Mouse (Mus musculus) lung, postnatal 0 days (tissue): Measurements from ENCODE around the gene Inpp5a.

Source experiments
- CTCF ChIP-seq: IDR thresholded peaks from 2 replicates; pipeline ENCODE4 v1.5.1; 2016; ENCODE audit warnings: antibody characterized with exemption, mild to moderate bottlenecking
- EP300 ChIP-seq: IDR thresholded peaks from 2 replicates; pipeline ENCODE4 v1.6.1; 2016; ENCODE audit warnings: antibody characterized with exemption, mild to moderate bottlenecking, control low read depth

DNA sequence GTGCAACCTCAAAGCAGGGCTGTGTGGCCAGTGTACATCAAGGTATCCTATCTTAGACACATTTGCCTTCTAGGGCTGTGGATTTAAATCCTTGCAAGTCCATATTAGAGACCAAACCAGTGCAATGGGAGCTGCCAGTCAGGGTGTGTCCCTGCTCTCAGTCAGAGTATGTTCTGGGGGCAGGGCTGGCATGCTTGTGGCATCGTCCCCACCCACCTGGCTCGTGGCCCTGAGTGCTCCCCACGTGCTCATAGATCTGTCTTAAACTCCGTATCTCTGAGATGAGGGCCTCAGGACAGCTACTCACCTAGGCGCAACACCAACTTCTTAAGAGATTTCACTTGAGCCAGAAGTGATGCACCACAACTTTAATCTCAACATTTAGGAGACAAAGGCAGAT is 46.1 kb upstream of the Inpp5a start:
- TF ChIP-seq CTCF (no peak), EP300 (no peak)
